Mouse (Mus musculus): ENCODE results near the gene Gp5.

DNA sequence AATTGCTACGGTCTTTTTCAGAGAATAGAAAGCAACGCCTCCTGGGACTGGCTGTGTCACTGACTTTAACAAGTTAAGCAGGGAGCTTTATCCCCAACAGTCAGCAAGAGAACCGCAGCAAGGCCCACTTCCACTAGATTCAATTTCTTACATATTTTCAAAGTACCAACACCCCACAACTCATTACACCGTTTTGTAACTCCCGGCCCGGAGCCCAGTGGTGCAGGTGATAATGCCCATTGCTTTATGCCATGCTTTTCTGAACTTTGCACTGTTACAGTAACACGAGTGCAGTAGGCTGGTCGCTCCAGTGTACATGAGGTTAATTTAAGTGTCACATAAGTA is 436 bp downstream of the Gp5 start:
- TF ChIP-seq CTCF (IDR thresholded peaks at IDR 0.05) = no peak
- TF ChIP-seq POLR2A (IDR thresholded peaks at IDR 0.05; ENCODE audit: insufficient read depth, low read depth, low read length) = no peak
- TF ChIP-seq EP300 (IDR thresholded peaks at IDR 0.05; ENCODE audit: insufficient read depth, low read depth, low read length) = no peak
